Mouse (Mus musculus) kidney, postnatal 36 days (tissue): ENCODE measurements at regions not wholly inside any gene's neighbourhood (a gene's known extent, or its start where the extent isn't known, plus 50 kb on each side); places are given as distances from the start of the nearest gene placed in this dataset.

Experiments
- DNase-seq, 2 experiments: peaks; one replicate each; pipeline ENCODE4 v3.0.0; 2021 to 2022; ENCODE audit warnings: mixed read lengths in 2 of 2

GRCm38 (mm10) chr3:82290373-82290772, 67.5 kb upstream of the Map9 start:
- DNase-seq: peak in 1 of 2 experiments; percentile 20

DNA sequence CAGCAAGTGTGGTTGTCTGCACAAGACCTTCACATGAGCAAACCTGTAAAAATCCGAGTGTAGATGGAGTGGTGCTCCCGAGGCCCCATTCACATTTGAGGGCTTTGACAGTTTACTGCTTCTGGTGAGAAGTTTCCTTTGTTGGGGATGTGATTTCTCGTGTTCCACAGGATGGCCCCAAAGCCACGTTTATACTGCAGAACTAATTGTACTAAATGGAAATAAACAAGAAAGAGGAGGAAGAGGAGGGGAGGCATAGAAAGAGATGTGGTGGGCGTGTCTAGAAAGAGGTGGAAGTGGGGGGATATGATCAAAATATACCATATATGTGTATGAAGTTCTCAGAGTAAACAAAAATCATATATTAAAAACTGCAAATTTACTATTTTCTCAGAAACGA, 68.8 kb upstream of the Map9 start:
- DNase-seq: no peak

DNA sequence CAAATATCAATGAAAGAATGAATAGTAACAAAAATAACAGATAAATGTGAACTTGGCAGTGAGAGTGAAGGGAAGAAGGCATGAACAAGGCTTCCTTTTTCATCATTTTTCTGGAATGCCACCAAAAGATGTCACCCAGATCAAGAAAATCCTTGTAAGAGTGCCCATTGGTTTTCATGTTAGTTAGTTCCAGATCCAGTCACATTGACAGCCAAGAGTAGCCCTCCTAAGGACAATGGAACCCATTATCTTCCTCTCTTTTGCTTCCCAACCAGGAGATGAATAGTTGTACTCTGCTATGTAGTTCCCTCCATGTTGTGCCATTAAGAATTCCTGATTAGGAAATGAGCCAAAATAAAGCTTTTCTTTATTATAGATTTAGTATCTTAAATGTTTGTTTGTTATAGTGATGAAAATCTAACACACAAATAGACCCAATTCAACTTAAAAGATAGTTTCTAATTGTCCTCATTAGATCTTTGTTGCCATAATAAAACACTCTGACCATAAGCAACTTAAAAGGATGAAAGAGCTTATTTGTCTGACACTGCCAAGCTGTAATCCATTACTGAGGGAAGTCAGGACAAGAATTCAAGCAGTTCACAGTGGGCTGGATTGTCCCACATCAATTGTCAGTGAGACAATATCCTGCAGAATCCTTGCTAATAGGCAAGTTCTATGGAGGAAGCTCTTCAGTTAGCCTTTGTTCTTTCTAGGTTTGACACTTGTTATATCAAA, 80.7 kb upstream of the Map9 start:
- DNase-seq: no peak

- DNase-seq: no peak
Measured at GRCm38 (mm10) chr3:82275822-82276203, 82.0 kb upstream of the Map9 start.

DNA sequence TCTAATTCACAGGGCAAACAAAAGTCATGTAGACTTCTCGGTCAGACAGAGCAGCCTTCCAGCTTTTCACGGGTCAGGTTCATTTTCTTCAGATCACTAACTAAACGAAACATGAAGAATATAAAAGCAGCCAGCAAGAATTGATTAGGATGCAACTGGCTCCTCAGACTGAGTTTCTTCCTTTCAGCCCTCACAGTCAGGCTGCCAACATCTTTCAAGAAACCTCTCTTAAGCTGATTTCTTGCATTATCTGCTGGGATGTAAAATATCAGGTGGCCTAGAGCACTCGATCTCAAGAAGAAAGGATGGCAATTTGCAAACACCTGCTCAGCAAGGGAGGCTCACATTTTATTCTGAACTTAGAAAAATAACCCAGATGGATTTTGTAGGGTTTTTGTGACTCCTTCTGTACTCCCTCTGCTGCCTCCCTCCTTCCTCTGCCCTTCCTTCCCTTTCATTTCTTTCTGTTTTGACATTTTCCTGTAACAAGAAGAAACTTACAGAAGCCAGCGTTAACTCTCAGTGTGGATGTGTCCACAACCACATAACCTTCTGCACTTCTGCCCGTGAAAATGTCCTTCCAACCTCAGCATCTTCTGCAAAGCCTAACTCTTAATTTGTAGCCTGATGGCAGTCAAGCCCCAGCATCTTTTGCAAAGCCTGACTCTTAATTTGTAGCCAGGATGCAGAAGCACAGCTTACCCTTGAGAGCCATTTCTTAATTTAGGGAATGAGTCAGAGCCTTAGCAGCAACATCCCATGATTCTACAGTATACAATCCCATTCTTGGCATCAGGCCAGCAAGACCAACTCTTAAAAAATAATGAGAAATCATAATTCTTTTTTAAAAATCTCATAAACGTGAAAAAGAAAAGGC, 82.7 kb upstream of the Map9 start:
- peak; percentile 34 to 42 for DNase-seq

DNA sequence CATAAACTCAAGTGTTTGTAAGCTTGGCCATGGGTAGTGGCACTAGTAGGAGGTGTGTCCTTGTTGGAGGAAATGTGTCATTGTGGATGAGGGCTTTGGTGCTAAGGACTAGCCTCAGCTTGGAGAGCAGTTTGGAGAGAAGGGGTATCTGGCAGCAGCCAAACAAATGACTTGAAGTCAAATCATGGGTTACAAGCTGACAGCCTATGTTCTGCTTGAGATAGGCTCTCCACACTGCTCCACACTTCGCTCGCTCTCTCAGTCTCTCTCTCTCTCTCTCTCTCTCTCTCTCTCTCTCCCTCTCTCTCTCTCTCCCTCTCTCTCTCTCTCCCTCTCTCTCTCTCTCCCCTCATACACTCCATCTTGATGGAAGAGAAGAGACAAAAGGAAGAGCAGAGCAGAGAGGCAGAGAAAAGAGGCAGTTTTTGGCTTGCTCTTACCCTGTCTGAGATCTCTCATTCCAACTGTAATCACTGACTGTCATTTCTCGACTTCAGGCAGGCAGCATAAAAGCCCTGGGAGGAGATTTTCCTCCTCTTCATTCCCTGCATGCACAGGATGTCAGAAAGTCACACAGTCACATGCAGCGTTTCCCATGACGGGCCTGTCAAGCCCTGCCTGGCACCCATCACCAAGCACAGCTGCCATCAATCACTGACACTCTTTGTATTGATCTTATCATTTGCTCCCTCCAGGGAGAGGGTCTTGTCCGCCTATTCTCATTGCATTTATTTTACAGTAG, 83.5 kb upstream of the Map9 start:
- no peak for DNase-seq

GRCm38 (mm10) chr3:82273511-82273910, 84.3 kb upstream of the Map9 start:
- DNase-seq: peak in 1 of 2 experiments; percentile 34

GRCm38 (mm10) chr3:82271965-82272364, 85.9 kb upstream of the Map9 start:
- no peak for DNase-seq

GRCm38 (mm10) chr3:82265941-82266340, 91.9 kb upstream of the Map9 start:
- DNase-seq: no peak

- DNase-seq: peak; percentile 13 to 32
Measured at GRCm38 (mm10) chr3:82261976-82262375, 95.9 kb upstream of the Map9 start.

- peak; percentile 6 to 22 for DNase-seq
Measured at GRCm38 (mm10) chr3:82259986-82260652, 97.7 kb upstream of the Map9 start.

- peak in 1 of 2 experiments; percentile 3 for DNase-seq
Measured at GRCm38 (mm10) chr3:82250796-82251261, 105.2 kb upstream of the Gucy1a1 start.

GRCm38 (mm10) chr3:82249968-82250795, 104.6 kb upstream of the Gucy1a1 start:
- no peak for DNase-seq

DNA sequence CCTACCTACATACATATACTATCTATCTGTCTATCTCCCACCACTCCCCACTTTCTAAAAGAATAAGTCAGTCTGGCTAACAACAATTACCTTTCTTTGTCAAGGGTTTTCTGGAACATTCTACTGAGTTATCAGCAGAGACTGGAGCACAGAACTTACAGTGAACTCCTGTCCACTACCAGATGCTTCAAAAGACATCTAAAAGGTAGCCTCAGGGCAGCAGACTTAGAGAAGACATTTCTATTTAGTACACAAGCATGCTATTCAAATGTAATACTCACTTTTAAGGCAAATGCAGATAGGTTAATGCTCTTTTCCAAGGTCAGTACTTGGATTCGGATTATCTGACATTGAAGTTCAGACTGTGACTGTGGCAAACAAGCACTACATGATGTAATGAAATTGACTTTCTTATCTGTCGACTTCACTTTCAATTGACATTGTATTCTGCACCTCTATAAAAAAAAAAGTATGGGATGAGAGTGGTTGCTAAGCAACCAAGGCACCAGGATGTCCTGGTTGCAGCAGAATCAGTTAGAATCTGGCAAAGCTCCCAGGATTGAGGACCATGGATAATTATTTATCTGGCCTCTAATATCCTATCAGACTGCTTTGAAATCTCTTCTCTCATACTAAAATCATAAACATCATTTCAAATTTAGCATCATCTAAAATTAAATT, 90.9 kb upstream of the Gucy1a1 start:
- no peak for DNase-seq

DNA sequence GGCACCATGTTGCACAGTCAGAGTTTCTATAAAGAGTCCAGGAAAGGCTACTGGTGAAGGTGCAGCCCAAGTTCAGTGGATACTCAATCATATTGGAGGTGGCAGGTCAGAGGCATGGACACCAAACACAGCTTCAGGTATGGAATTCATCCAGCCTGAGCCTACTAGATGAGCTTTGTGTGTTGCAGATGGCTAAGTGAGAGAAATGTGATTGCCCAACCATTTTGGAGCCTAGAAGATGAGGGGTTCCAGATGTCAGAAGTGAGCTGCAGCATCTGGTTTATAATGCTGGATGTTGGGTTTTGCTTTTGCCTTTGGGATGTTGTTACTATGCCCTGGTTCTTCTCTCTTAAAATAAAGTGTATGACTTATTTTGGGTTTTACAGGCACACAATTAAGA, 88.7 kb upstream of the Gucy1a1 start:
- DNase-seq: no peak

- DNase-seq: no peak
Measured at GRCm38 (mm10) chr3:82223379-82223778, 77.8 kb upstream of the Gucy1a1 start.

DNA sequence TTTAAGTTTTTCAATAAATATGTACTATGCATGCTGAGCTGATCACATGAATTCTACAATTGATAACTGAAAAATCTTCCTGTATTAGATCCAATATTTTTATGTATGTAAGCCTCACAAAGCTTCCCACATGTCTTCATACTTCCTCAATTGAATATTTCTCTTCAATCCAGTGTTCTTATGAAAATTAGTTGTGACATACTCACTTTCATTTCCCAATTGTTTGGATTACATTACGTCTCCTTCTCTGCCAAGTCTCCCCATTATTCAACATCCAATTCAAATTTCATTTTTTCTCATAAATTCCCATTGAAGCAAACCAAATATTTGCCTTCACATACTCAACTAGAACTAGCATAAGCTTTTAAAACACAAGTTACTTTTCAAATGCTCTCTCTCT, 76.3 kb upstream of the Gucy1a1 start:
- DNase-seq: no peak

DNA sequence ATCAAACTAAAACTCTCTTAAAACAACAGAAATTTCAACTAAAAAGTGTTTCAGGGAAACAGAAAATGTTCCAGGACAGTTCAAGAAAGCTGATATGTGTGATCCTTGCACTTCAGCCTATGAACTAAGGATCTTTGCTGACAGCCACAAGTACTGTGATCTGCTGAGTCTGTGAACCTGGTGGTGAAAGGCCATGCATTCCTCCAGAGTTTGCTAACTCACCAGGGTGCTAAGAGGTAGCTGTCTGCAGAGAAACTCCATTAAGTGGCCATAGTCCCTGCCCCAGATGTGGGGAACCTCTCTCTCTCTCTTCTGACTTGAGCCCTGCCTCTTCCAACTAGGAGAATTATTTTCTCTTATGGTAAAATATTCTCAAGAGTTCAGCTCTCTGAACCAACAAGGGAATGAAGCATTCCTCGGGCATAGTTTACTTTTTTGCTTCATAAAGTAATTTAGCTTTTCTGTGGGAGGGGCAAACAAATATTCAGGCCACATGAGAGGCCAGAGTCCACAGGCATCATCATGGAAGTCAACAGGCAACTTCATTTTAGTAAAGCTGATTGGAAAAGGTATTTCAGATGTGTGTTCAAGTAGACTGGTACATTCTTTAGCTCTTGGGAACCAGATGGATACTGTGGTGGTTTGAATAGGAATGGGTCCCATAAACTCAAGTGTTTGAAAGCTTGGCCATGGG, 73.8 kb upstream of the Gucy1a1 start:
- DNase-seq: peak; percentile 14 to 38

DNA sequence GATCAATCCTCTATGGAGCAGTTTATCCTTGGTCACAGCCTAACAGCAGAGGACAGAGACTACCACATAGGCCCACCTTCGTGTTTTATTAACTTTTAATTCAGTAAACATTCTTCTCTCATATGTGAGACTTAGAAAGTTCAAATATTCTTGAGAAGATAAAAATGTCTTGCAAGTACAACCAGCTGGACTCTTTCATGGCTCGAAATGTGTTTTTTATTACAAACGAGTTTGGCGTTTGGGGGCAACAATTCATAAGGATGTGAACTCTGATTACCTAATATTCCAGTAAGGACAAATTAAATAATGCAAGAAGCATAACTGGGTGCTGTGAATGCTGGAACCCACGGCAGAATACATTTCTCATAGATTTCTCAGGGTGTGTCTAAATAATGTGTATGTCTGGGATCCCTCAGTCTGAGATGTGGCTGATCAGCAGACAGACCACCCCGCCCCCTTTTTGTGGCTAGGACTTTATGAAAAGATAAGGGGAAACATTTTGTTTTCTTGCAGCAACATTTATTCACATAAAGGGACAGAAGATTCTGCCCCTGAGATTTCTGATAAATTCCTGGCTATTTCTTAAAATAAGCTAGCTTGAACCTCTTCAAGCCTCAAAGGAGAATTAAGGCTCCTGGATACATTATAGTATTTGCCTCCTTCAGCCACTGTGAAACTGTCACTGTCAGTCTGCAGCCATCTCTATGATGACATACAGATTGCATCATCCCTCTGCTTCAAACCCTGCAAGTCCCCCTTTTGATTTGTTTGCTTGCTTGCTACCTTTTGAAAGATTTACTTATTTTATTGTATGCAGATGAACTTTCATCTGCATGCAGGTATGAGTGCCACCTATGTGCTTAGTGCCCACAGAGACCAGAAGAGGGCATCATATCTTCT, 69.2 kb upstream of the Gucy1a1 start:
- peak in 1 of 2 experiments; percentile 26 for DNase-seq
